Mouse (Mus musculus): ENCODE data around the gene Lamb3. TPM values are rescaled to one million over a fixed set of nuclear protein-coding genes. Genes with fewer than 3 reads are reported as not detected.
A peak's percentile ranks its signal among the peaks of the same experiment; 100 is the strongest.

Lamb3 gene
- polyA plus RNA-seq, 1 experiment from 2014 or later: 8.6 TPM

- H3K4me3 ChIP-seq: no peak overlapping the region
- 0 out of 2 replicates have a peak, but pooled peaks cover 6% of the 10 kb centered on the region for H3K4me1 ChIP-seq
- H3K9me3 ChIP-seq: no peaks in the 10 kb centered on the region
- no peak overlapping the region for H3K27ac ChIP-seq
- H3K27me3 ChIP-seq: no peaks in the 10 kb centered on the region
- 48% methylated on average over 8 of the region's 8 CpGs for WGBS
- H3K4me2 ChIP-seq: no peak overlapping the region
- ATAC-seq (ENCODE audit: insufficient number of reproducible peaks, low FRiP score, low TSS enrichment, low read depth): no peak
- no peak overlapping the region for H3K9ac ChIP-seq
- H3K36me3 ChIP-seq: no peaks in the 10 kb centered on the region
Measured at GRCm38 (mm10) chr1:193255032-193255431, 47.5 kb downstream of the Lamb3 start.

- no peaks in the 10 kb centered on the region for H3K27me3 ChIP-seq
- no peak overlapping the region for H3K27ac ChIP-seq
- H3K9me3 ChIP-seq: no peaks in the 10 kb centered on the region
- H3K9ac ChIP-seq: no peak overlapping the region
- ATAC-seq (ENCODE audit: insufficient number of reproducible peaks, low FRiP score, low TSS enrichment, low read depth): 0 out of 2 replicates have a peak, but pooled peaks have one; percentile 31
- no peak overlapping the region for H3K4me2 ChIP-seq
- 32% methylated on average over 3 of the region's 3 CpGs for WGBS
- no peaks in the 10 kb centered on the region for H3K36me3 ChIP-seq
- 0 out of 2 replicates have a peak, but pooled peaks cover 6% of the 10 kb centered on the region for H3K4me1 ChIP-seq
- H3K4me3 ChIP-seq: no peak overlapping the region
Measured at GRCm38 (mm10) chr1:193255488-193256288, 48.2 kb downstream of the Lamb3 start.

GRCm38 (mm10) chr1:193256289-193256577 is 48.7 kb downstream of the Lamb3 start:
- Histone ChIP-seq H3K27ac (peak overlapping the region; percentile 60; the same call in 1 of the 2 replicates), H3K4me3 (no peak overlapping the region)
- ATAC-seq (ENCODE audit: insufficient number of reproducible peaks, low FRiP score, low TSS enrichment, low read depth): 0 out of 2 replicates have a peak, but pooled peaks have one; percentile 16

DNA sequence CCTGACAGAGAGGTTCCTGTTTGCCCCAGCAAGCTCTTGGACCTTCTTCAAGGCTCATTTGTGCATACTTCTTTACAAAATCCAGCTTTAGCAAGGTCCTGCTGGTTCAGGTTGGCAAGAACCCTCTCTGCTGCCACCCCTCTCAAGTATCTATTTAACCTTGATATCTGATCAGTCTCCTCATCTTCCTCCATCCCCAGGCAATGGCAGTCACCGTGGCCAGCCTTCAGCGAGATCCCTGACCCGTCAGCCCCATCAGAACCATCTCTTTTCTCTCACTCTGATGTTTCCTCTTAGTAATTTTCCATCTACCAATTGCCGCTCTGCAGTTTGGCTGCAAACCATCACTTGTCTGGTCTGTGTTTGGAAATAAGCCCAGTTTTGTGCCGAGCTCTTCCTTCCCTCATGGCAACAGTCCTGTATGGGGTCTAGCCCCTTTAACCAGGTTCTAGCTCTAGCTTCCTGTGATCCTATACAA is 49.2 kb downstream of the Lamb3 start:
- Histone ChIP-seq H3K9me3 (no peaks in the 10 kb centered on the region), H3K27ac (peak overlapping the region; percentile 60; the same call in 1 of the 2 replicates), H3K27me3 (no peaks in the 10 kb centered on the region), H3K4me3 (no peak overlapping the region), H3K36me3 (no peaks in the 10 kb centered on the region), H3K4me1 (0 out of 2 replicates have a peak, but pooled peaks cover 6% of the 10 kb centered on the region), H3K9ac (no peak overlapping the region), H3K4me2 (no peak overlapping the region)
- no peak for ATAC-seq (ENCODE audit: insufficient number of reproducible peaks, low FRiP score, low TSS enrichment, low read depth)
- 55% methylated on average over 5 of the region's 5 CpGs for WGBS

More at GRCm38 (mm10) chr1:193256289-193256577, 48.7 kb downstream of the Lamb3 start:
- Histone ChIP-seq H3K9me3 (no peaks in the 10 kb centered on the region), H3K4me1 (0 out of 2 replicates have a peak, but pooled peaks cover 6% of the 10 kb centered on the region), H3K9ac (no peak overlapping the region), H3K36me3 (no peaks in the 10 kb centered on the region), H3K4me2 (no peak overlapping the region), H3K27me3 (no peaks in the 10 kb centered on the region)

DNA sequence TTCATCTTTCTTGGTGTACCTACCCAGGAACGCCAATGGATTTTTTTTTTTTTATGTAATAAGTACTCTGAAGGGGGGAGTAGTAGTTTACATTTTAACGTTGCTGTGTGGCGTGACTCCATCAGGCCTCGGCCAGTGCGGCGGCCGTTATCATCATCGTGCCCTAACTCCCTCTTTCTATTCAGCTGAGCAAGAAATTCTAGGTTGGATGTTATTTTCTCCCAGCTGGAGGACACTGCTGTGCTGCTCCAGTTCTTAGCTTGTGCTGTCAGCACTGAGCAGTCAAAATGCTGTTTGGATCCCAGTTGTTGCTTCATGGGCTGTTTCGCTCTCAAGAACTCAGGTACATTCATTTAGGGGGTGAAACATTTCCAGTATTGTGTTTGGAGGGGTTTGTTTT is 52.1 kb downstream of the Lamb3 start:
- peaks cover 12% of the 10 kb centered on the region; the same call in 1 of the 2 replicates for H3K4me1 ChIP-seq
- no peak overlapping the region for H3K4me2 ChIP-seq
- H3K9ac ChIP-seq: no peak overlapping the region
- no peak for ATAC-seq (ENCODE audit: insufficient number of reproducible peaks, low FRiP score, low TSS enrichment, low read depth)
- no peaks in the 10 kb centered on the region for H3K27me3 ChIP-seq
- H3K36me3 ChIP-seq: no peaks in the 10 kb centered on the region
- H3K27ac ChIP-seq: no peak overlapping the region
- H3K9me3 ChIP-seq: no peaks in the 10 kb centered on the region
- WGBS: 89% methylated on average over 9 of the region's 9 CpGs
- H3K4me3 ChIP-seq: no peak overlapping the region

GRCm38 (mm10) chr1:193261897-193262548 is 54.5 kb downstream of the Lamb3 start:
- Histone ChIP-seq H3K4me1 (peaks cover 6% of the 10 kb centered on the region; the same call in 1 of the 2 replicates), H3K9me3 (no peaks in the 10 kb centered on the region), H3K9ac (no peak overlapping the region), H3K4me2 (no peak overlapping the region), H3K27ac (no peak overlapping the region), H3K4me3 (no peak overlapping the region), H3K27me3 (no peaks in the 10 kb centered on the region), H3K36me3 (no peaks in the 10 kb centered on the region)
- 61% methylated on average over 7 of the region's 7 CpGs for WGBS
- no peak for ATAC-seq (ENCODE audit: insufficient number of reproducible peaks, low FRiP score, low TSS enrichment, low read depth)

DNA sequence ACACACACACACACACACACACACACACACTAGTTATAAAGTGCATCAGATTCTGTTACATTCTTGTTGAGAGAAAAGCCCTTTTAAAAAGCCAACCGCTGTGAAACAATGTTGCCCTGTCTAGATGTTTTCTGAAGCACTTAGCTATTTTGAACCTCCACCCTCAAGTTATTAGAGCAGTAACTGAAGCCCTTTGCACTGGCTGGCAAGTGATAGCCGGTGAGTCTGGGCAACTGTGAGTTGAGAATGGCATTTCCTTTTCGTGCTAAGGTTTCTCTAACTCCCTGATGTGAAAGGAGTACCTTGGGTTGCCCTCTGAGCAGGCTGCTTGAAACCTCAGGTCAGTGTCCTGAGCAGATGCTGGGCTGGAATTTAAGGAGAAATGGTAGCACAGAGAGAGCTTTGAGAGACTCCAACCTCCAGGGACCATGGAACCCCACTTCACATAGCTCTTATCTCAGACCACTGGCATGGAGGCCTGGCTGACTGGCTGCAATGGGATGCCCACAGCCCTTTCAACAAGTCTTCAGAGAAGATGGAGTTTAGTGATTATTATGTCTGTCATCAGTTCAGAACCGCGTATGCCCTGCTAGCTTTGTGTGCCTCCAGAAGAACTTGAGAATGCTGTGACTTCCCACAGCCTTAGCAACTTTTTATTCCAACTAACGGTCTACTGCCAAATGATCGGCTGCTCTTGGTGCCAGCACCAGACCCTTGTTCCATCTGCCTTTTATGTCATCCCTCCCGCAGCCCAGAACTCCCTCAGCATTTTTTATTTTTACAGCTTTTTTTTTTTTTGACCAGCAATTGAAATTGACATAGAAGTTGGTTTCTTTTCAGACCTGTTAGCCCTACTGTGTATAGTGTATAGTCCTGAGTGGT is 55.8 kb downstream of the Lamb3 start:
- no peaks in the 10 kb centered on the region for H3K9me3 ChIP-seq
- no peak for ATAC-seq (ENCODE audit: insufficient number of reproducible peaks, low FRiP score, low TSS enrichment, low read depth)
- no peak overlapping the region for H3K27ac ChIP-seq
- peaks cover 6% of the 10 kb centered on the region; the same call in 1 of the 2 replicates for H3K4me1 ChIP-seq
- H3K4me3 ChIP-seq: no peak overlapping the region
- no peak overlapping the region for H3K9ac ChIP-seq
- 67% methylated on average over 8 of the region's 8 CpGs for WGBS
- no peaks in the 10 kb centered on the region for H3K36me3 ChIP-seq
- no peaks in the 10 kb centered on the region for H3K27me3 ChIP-seq
- no peak overlapping the region for H3K4me2 ChIP-seq

GRCm38 (mm10) chr1:193263955-193264598 is 56.6 kb downstream of the Lamb3 start, which contains the start of gene Hsd11b1:
Gene Hsd11b1, minus strand, starts transcription at chr1:193264075.
- H3K27ac ChIP-seq: no peak within 1 kb of the TSS
- H3K4me2 ChIP-seq: no peak within 1 kb of the TSS
- WGBS: 70% methylated on average over 5 of the region's 5 CpGs

DNA sequence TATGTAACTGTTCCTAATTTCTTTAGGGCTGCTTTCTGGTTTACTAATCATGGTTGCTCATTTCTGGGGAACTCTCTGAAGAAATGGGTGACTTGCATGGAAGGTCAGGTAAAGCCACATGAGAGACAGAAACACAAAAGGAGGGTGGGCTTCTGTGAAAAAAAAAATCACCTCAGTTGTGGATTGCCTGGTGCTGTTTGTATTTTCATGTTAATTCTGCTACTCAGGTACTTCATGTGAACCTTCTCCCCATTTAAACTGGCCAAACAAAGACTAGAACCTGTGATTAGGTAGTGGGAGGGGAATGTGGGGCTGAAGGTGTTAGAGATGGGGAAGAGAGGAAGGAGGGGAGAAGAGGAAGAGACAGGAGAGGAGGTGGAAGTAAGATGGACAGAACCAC is 58.2 kb downstream of the Lamb3 start:
- no peaks in the 10 kb centered on the region for H3K9me3 ChIP-seq
- ATAC-seq (ENCODE audit: insufficient number of reproducible peaks, low FRiP score, low TSS enrichment, low read depth): no peak
- no peaks in the 10 kb centered on the region for H3K36me3 ChIP-seq
- H3K9ac ChIP-seq: no peak overlapping the region
- no peak overlapping the region for H3K4me2 ChIP-seq
- peaks cover 6% of the 10 kb centered on the region; the same call in 1 of the 2 replicates for H3K4me1 ChIP-seq
- no peaks in the 10 kb centered on the region for H3K27me3 ChIP-seq
- no peak overlapping the region for H3K4me3 ChIP-seq
- H3K27ac ChIP-seq: no peak overlapping the region

More at GRCm38 (mm10) chr1:193263955-193264598, 56.6 kb downstream of the Lamb3 start, which contains the start of gene Hsd11b1:
- no peaks in the 10 kb centered on the region for H3K36me3 ChIP-seq
- no peak within 1 kb of the TSS for H3K4me3 ChIP-seq
- H3K9me3 ChIP-seq: no peaks in the 10 kb centered on the region
- ATAC-seq (ENCODE audit: insufficient number of reproducible peaks, low FRiP score, low TSS enrichment, low read depth): no peak
- H3K4me1 ChIP-seq: peaks cover 6% of the 10 kb centered on the region; the same call in 1 of the 2 replicates
- H3K9ac ChIP-seq: no peak within 1 kb of the TSS
- no peaks in the 10 kb centered on the region for H3K27me3 ChIP-seq

DNA sequence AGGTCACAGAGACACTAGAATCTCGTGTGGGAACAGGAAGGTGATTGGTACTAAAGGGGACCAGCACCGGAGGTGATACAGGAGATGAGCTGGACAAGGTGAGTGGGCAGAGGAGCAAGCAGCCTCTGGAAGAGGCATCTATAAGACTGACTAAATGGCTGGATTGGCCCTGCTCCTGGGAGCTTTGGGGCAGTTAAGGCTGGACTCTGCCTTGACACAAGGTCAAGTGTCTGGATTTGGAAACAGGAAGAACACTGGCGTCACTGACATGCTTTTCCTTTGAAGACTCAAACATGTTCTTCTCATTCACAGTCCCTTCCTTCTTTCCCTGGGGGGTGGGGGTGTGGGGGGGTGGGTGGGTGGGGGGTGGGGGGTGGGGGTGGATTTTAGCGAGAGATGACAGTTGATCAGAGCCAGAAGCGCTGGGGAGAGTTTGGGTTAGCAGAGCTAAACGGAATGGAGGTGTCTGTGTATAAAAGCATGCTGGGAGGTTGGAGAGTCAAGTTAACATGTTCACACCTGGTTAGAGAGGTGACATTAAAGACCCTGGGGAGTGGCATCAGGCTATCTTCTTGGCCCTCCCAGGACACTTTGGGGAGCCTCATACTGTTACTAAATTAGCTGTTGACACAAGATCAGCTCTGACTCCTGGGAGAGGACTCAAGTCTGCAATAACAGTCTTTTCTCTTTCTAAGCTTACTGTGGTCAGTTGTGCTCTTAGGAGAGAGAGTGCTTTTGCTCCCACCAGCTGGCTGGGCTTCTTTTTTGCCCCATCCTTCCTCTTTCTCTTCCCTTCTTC is 63.7 kb downstream of the Lamb3 start:
- no peak overlapping the region for H3K9ac ChIP-seq
- no peaks in the 10 kb centered on the region for H3K27me3 ChIP-seq
- peaks cover 14% of the 10 kb centered on the region for H3K4me1 ChIP-seq
- 49% methylated on average over 6 of the region's 6 CpGs for WGBS
- H3K27ac ChIP-seq: no peak overlapping the region
- H3K4me2 ChIP-seq: 0 out of 2 replicates have a peak overlapping the region, but pooled peaks have one; percentile 65
- no peaks in the 10 kb centered on the region for H3K9me3 ChIP-seq
- no peaks in the 10 kb centered on the region for H3K36me3 ChIP-seq
- ATAC-seq (ENCODE audit: insufficient number of reproducible peaks, low FRiP score, low TSS enrichment, low read depth): no peak
- no peak overlapping the region for H3K4me3 ChIP-seq

All from limb, embryonic 15.5 days (tissue).